Mouse (Mus musculus) forebrain, embryonic 12.5 days (tissue): ENCODE measurements at regions not wholly inside any gene's neighbourhood (a gene's known extent, or its start where the extent isn't known, plus 50 kb on each side); places are given as distances from the start of the nearest gene placed in this dataset. TPM values are rescaled to one million over a fixed set of nuclear protein-coding genes. Genes with fewer than 3 reads are reported as not detected.

Experiments used
- ATAC-seq: fragments of 200-750 bp; cut with Nextera tagmentation; 2 replicates; pipeline ENCODE4 v1.8.0; 2017; ENCODE audit warnings: moderate TSS enrichment; ENCODE audit not compliant: low FRiP score
- H3K27ac ChIP-seq: fragments of 300-500 bp; sonication (generic); 2 replicates; pipeline ENCODE4 v1.5.1; 2016; ENCODE audit warnings: mild to moderate bottlenecking
- H3K27me3 ChIP-seq: fragments of 300-500 bp; sonication (generic); 2 replicates; pipeline ENCODE4 v1.6.1; 2016; ENCODE audit warnings: mild to moderate bottlenecking
- H3K36me3 ChIP-seq: fragments of 300-500 bp; sonication (generic); replicated peaks from 2 replicates; pipeline ENCODE4 v1.6.1; 2016; ENCODE audit warnings: mild to moderate bottlenecking
- H3K4me1 ChIP-seq: fragments of 300-500 bp; sonication (generic); 2 replicates; pipeline ENCODE4 v1.6.1; 2016
- H3K4me2 ChIP-seq: fragments of 300-500 bp; sonication (generic); 2 replicates; pipeline ENCODE4 v1.6.1; 2016; ENCODE audit warnings: mild to moderate bottlenecking, moderate library complexity
- H3K4me3 ChIP-seq: fragments of 300-500 bp; sonication (generic); replicated peaks from 2 replicates; pipeline ENCODE4 v1.5.1; 2016; ENCODE audit warnings: mild to moderate bottlenecking
- H3K9ac ChIP-seq: fragments of 300-500 bp; sonication (generic); 2 replicates; pipeline ENCODE4 v1.6.1; 2016; ENCODE audit warnings: mild to moderate bottlenecking
- H3K9me3 ChIP-seq: fragments of 300-500 bp; sonication (generic); 2 replicates; pipeline ENCODE4 v1.6.1; 2016
- WGBS: fragments of 180-500 bp; shearing (Covaris S2); methylation state at CpG from one replicate; pipeline ENCODE4 v1.1.7; 2016; 5-methylcytosine and 5-hydroxymethylcytosine counted together
- microRNA counts: library from miRNA; unstranded; fragments of <30 nt; microRNA quantifications from one replicate; lab custom pipeline; 2017
- microRNA-seq: library from miRNA; unstranded; fragments of <30 nt; microRNA quantifications from one replicate; pipeline ENCODE4, GENCODE M21; 2017

DNA sequence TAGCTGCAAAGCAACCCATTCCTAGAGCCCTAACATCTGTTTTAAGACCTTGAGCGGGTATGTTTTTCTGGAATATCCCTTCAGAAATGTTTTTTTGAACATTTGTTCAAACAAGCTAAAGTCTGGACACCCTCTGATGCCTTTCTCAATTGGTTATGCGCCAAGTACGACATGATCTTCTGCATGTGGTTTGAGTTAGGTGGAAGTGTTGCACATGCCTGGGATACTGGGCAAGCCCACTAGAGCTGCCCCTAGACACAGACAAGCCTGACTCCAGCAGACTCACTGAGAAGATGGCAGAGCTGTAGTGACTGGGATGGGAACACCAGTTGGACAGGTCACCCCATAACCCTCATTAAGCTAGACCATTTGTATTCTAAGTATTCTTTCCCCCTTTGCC lies 153.2 kb upstream of the Cypt2 start:
- no peak for ATAC-seq
- Histone ChIP-seq H3K9me3 (no peaks in the 10 kb centered on the region), H3K36me3 (0 out of 2 replicates have a peak, but pooled peaks cover 5% of the 10 kb centered on the region), H3K4me3 (no peak overlapping the region), H3K27me3 (peaks cover 20% of the 10 kb centered on the region), H3K9ac (no peak overlapping the region), H3K27ac (no peak overlapping the region), H3K4me1 (no peaks in the 10 kb centered on the region), H3K4me2 (no peak overlapping the region)
- WGBS = 96% methylated on average over 3 of the region's 3 CpGs

DNA sequence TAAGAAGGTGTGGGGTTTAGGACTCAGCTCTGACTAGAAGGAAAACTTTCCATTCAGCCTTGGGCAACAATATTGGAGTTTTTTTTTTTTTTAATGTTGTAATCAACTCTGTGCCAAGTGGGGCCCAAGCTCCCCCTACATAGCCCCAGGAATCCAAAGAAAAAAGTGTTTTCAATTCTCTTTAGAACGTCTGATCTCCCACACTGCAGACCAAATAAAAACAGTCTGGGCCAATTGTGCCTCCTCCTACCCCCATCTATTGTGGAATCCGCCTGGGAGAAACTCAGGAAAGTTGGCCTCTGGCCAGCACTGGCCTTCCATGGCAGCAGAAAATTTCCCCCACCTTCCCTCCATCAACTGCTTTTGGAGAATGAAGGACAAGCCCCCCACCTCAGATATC lies 133.3 kb upstream of the Cypt2 start:
- WGBS = 27% methylated on average over 2 of the region's 2 CpGs
- peaks cover 32% of the 10 kb centered on the region for H3K27me3 ChIP-seq
- peak; percentile 30; the same call in 1 of the 2 replicates for ATAC-seq

DNA sequence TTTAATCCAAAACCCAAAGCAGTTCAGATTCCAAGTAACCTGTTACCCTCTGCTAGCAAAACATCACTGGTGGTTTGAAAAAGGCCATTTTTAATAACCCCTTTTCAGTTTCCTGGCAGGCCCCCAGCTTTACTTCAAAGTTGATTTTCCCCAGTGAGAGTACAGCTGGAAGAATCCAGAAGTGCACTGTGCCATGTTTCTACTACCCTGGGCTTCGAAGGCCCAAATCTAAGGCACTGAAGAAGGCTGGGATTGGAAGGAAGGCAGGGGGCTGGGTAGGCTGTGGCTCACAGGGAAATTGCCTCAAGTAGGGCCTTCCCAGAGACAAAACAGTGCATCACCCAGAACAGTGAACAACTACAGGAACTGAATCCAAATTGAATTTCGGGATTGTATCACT lies 131.6 kb upstream of the Cypt2 start:
- Histone ChIP-seq H3K27me3 (peaks cover 32% of the 10 kb centered on the region), H3K9ac (no peak overlapping the region), H3K36me3 (no peaks in the 10 kb centered on the region), H3K4me2 (no peak overlapping the region), H3K4me3 (no peak overlapping the region), H3K9me3 (no peaks in the 10 kb centered on the region), H3K27ac (no peak overlapping the region), H3K4me1 (no peaks in the 10 kb centered on the region)
- WGBS = 85% methylated on average over 2 of the region's 2 CpGs
- no peak for ATAC-seq

More for the DNA sequence above, 133.3 kb upstream of the Cypt2 start:
- Histone ChIP-seq H3K9me3 (no peaks in the 10 kb centered on the region), H3K4me1 (no peaks in the 10 kb centered on the region), H3K27ac (no peak overlapping the region), H3K36me3 (no peaks in the 10 kb centered on the region), H3K4me2 (no peak overlapping the region), H3K9ac (no peak overlapping the region), H3K4me3 (no peak overlapping the region)

DNA sequence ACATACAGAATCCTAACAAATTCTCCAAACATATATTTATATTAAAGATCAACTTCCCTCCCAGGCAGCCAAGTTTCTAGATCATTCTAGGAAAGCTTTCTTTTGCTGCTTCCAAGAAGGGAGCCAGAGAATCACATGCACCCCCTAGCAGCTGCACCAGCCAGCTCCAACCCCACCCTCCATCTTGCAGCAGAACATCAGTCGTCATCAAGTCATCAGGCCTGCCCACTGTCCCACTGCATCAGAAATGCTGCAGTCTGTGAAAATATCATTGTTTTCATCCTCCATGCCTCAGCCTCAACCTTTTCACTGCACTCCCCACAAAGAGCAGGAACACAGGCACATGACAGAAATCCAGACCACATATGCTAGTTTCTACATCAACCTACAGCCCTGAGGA lies 109.1 kb upstream of the Cypt2 start:
- H3K27ac ChIP-seq = peak overlapping the region; percentile 87; the same call in 1 of the 2 replicates

DNA sequence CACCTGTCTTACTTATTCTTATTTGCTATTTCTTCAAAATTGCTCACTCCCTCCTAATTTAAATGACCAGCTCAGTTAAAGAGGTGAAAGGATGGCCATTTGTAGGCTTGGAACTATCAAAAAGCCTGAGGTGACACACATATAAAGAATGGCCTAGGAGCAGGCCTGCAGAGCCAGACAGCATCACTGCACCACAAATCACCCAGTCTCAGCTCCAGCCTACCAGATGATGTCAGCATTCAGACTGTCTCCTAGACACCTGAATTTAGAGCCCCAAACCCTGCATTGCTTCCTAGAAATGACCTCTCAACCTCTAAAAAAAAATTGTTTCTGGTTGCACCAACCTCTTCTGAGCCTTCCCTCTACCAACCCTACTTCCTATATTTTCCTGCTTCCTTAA lies 108.5 kb upstream of the Cypt2 start:
- H3K36me3 ChIP-seq = peaks cover 11% of the 10 kb centered on the region; the same call in 1 of the 2 replicates
- peak overlapping the region; percentile 54 for H3K4me2 ChIP-seq
- peaks cover 26% of the 10 kb centered on the region for H3K27me3 ChIP-seq
- H3K4me1 ChIP-seq = peaks cover 3% of the 10 kb centered on the region; the same call in 1 of the 2 replicates
- peak overlapping the region; percentile 47 for H3K9ac ChIP-seq
- peak overlapping the region; percentile 37 for H3K4me3 ChIP-seq
- no peaks in the 10 kb centered on the region for H3K9me3 ChIP-seq
- peak overlapping the region; percentile 87; the same call in 1 of the 2 replicates for H3K27ac ChIP-seq
- ATAC-seq = peak; percentile 47; the same call in 1 of the 2 replicates

More for the DNA sequence above, 109.1 kb upstream of the Cypt2 start:
- Histone ChIP-seq H3K27me3 (peaks cover 26% of the 10 kb centered on the region), H3K4me2 (peak overlapping the region; percentile 54), H3K4me1 (peaks cover 3% of the 10 kb centered on the region; the same call in 1 of the 2 replicates), H3K9ac (peak overlapping the region; percentile 47), H3K36me3 (peaks cover 11% of the 10 kb centered on the region; the same call in 1 of the 2 replicates), H3K9me3 (no peaks in the 10 kb centered on the region), H3K4me3 (peak overlapping the region; percentile 37)
- ATAC-seq = no peak
- 25% methylated on average over 1 of the region's 1 CpGs for WGBS

DNA sequence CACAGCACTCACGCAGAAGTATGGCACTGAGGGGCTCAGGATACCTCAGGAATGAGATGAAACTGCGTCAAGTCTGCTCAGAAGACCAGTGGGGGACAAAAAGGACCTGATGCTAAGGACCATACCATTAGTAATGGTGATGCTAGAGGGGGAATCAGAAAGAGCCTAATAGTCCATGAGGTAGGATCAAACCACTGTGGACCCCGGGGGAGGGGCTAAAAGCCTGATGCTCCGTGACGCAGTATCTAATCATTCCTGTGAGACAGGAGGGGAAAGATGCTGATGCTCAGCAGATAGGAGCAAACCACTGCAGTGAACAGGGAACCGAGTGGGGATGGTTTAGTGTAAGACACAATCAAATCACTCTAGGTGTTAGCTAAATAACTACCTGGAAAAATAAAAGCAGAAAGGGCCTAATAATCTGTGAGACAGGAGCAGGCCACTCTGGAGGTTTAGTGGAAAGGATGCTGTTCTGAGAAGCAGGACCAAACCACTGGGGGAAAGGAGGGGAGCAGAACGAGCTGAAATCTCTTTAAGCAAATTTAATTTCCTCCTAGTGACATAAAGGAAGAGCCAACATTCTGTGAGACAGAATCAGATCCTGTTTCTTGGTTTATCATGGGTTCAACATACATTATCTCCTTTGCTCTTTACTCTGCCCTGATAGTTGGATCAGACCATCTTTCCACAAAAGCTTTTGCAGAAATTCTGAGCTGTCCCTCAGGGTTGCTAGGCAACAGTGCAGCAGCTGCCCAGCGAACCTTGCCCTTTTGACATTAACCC lies 107.7 kb upstream of the Cypt2 start:
- Histone ChIP-seq H3K9me3 (no peaks in the 10 kb centered on the region), H3K27me3 (peaks cover 26% of the 10 kb centered on the region), H3K4me3 (peak overlapping the region; percentile 37), H3K9ac (peak overlapping the region; percentile 47; the same call in 1 of the 2 replicates), H3K4me2 (peak overlapping the region; percentile 54), H3K27ac (peak overlapping the region; percentile 87), H3K36me3 (peaks cover 5% of the 10 kb centered on the region; the same call in 1 of the 2 replicates), H3K4me1 (peaks cover 3% of the 10 kb centered on the region; the same call in 1 of the 2 replicates)
- WGBS = 28% methylated on average over 8 of the region's 8 CpGs
- ATAC-seq = peak; percentile 97

DNA sequence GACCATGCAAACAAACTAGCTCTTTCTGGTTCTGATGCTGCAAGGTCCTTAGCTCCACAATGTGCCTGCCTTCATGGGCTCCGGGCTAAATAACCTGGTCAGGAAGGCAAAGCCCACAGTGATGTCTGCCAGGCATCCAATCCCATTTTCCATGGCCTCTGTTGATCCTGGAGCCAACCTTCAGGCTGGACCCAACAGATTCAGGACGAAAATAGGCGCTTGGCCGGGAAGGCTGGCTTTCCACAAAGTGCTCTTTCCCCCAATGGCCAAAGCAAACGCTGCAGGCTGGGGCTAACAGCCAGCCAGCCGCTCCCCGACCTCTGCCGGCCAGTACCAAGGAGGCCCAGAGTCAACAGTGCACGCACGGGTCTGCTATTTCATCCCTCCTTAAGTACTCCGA lies 106.3 kb upstream of the Cypt2 start:
- no peak overlapping the region for H3K27ac ChIP-seq

DNA sequence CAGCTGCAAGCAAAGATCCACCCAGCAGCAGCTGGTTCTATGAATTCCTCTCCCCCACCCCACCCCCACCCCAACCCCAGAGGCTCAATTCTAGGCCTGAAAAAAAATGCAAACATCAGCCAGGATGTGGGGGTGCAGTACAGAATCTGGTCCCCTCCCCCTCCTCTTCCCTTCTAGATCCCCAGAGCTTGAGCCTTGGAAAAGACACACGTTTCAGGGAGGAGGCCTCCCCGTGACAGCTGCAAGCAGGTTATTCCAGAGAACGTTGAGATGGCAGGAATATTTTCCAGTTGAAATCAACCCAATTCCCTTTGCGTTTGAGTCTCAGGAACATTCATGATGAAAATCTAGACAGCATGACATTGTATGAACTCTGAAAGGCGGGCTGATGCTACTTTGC lies 86.2 kb upstream of the Cypt2 start:
- H3K4me3 ChIP-seq = no peak overlapping the region
- H3K27me3 ChIP-seq = peaks cover 27% of the 10 kb centered on the region
- H3K36me3 ChIP-seq = no peaks in the 10 kb centered on the region
- no peak overlapping the region for H3K4me2 ChIP-seq
- no peak overlapping the region for H3K9ac ChIP-seq
- WGBS = 78% methylated on average over 5 of the region's 5 CpGs
- ATAC-seq = no peak
- H3K9me3 ChIP-seq = no peaks in the 10 kb centered on the region
- H3K27ac ChIP-seq = no peak overlapping the region
- H3K4me1 ChIP-seq = no peaks in the 10 kb centered on the region

More for the DNA sequence above, 106.3 kb upstream of the Cypt2 start:
- no peaks in the 10 kb centered on the region for H3K9me3 ChIP-seq
- H3K27me3 ChIP-seq = peaks cover 26% of the 10 kb centered on the region
- H3K36me3 ChIP-seq = no peaks in the 10 kb centered on the region
- H3K4me3 ChIP-seq = no peak overlapping the region
- no peak for ATAC-seq
- peaks cover 3% of the 10 kb centered on the region; the same call in 1 of the 2 replicates for H3K4me1 ChIP-seq
- WGBS = 46% methylated on average over 11 of the region's 11 CpGs
- no peak overlapping the region for H3K9ac ChIP-seq
- H3K4me2 ChIP-seq = no peak overlapping the region

DNA sequence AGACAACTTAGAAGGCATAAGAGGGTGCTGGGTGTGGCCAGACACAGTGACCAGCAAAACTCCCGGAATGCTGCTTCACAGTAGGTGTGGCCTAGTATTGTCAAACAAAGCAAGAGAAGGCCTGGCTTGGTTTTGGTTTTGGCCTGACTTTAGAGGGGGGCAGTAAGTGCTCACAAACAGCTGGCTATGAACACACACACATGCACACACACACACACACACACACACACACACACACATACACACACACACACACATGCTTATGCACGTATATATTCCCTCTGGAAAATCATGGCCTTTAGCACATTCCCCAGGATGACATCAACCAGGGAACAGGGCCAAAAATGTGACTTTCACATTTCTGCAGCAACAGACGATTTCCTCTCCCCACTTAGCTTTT lies 78.6 kb upstream of the Cypt2 start:
- no peak overlapping the region for H3K9ac ChIP-seq
- H3K4me1 ChIP-seq = no peaks in the 10 kb centered on the region
- H3K4me3 ChIP-seq = no peak overlapping the region
- H3K4me2 ChIP-seq = no peak overlapping the region
- H3K36me3 ChIP-seq = no peaks in the 10 kb centered on the region
- no peak overlapping the region for H3K27ac ChIP-seq
- peaks cover 28% of the 10 kb centered on the region for H3K27me3 ChIP-seq
- WGBS = 79% methylated on average over 3 of the region's 3 CpGs
- no peaks in the 10 kb centered on the region for H3K9me3 ChIP-seq
- no peak for ATAC-seq

MicroRNAs in the stretch of these regions (microRNA counts, 519-probe panel; counts per million panel counts)
- not detected for microRNA mmu-miR-325 (lab: Ali Mortazavi, UCI)

Small RNA genes lying in the stretch of these regions (microRNA-seq; reads per million reads assigned to microRNA genes)
- 955 reads per million, percentile 76 among the genes with 10 or more reads in this experiment for gene Mir325
